Mouse (Mus musculus) forebrain, embryonic 12.5 days (tissue): ENCODE measurements around the gene Arpc5l. TPM values are rescaled to one million over a fixed set of nuclear protein-coding genes. Genes with fewer than 3 reads are reported as not detected.
A peak's percentile ranks its signal among the peaks of the same experiment; 100 is the strongest.

Experiments
- ATAC-seq: fragments of 200-750 bp; cut with Nextera tagmentation; 2 replicates; pipeline ENCODE4 v1.8.0; 2017; ENCODE audit warnings: moderate TSS enrichment; ENCODE audit not compliant: low FRiP score
- H3K27ac ChIP-seq: fragments of 300-500 bp; sonication (generic); 2 replicates; pipeline ENCODE4 v1.5.1; 2016; ENCODE audit warnings: mild to moderate bottlenecking
- H3K27me3 ChIP-seq: fragments of 300-500 bp; sonication (generic); 2 replicates; pipeline ENCODE4 v1.6.1; 2016; ENCODE audit warnings: mild to moderate bottlenecking
- H3K36me3 ChIP-seq: fragments of 300-500 bp; sonication (generic); replicated peaks from 2 replicates; pipeline ENCODE4 v1.6.1; 2016; ENCODE audit warnings: mild to moderate bottlenecking
- H3K4me1 ChIP-seq: fragments of 300-500 bp; sonication (generic); 2 replicates; pipeline ENCODE4 v1.6.1; 2016
- H3K4me2 ChIP-seq: fragments of 300-500 bp; sonication (generic); 2 replicates; pipeline ENCODE4 v1.6.1; 2016; ENCODE audit warnings: mild to moderate bottlenecking, moderate library complexity
- H3K4me3 ChIP-seq: fragments of 300-500 bp; sonication (generic); replicated peaks from 2 replicates; pipeline ENCODE4 v1.5.1; 2016; ENCODE audit warnings: mild to moderate bottlenecking
- H3K9ac ChIP-seq: fragments of 300-500 bp; sonication (generic); 2 replicates; pipeline ENCODE4 v1.6.1; 2016; ENCODE audit warnings: mild to moderate bottlenecking
- H3K9me3 ChIP-seq: fragments of 300-500 bp; sonication (generic); 2 replicates; pipeline ENCODE4 v1.6.1; 2016
- WGBS: fragments of 180-500 bp; shearing (Covaris S2); methylation state at CpG from one replicate; pipeline ENCODE4 v1.1.7; 2016; 5-methylcytosine and 5-hydroxymethylcytosine counted together
- polyA plus RNA-seq: library from polyadenylated mRNA; unstranded; fragments of >200 nt; fragmentation: Nextera tagmentation; extraction: Ambion mirVana; gene quantifications from 2 replicates; pipeline ENCODE4 v1.2.1, GENCODE M21; 2016

The Arpc5l gene
- 137 and 143 TPM in 2 replicates for polyA plus RNA-seq

GRCm38 (mm10) chr2:39004880-39005435, at the start of gene Arpc5l:
Gene Arpc5l (plus strand): TSS chr2:39005348.
- Histone ChIP-seq H3K9me3 (no peaks in the 10 kb centered on the region), H3K27me3 (no peaks in the 10 kb centered on the region), H3K9ac (peak within 1 kb of the TSS; percentile 89), H3K27ac (peak within 1 kb of the TSS; percentile 92), H3K36me3 (peaks cover 40% of the 10 kb centered on the region), H3K4me1 (peaks cover 48% of the 10 kb centered on the region), H3K4me3 (peak within 1 kb of the TSS; percentile 74), H3K4me2 (peak within 1 kb of the TSS; percentile 82)
- WGBS = under 1% methylated on average over 58 of the region's 58 CpGs
- ATAC-seq = peak; percentile 90

- no peaks in the 10 kb centered on the region for H3K36me3 ChIP-seq
- no peak overlapping the region for H3K9ac ChIP-seq
- no peak overlapping the region for H3K4me3 ChIP-seq
- WGBS = 79% methylated on average over 2 of the region's 2 CpGs
- no peak overlapping the region for H3K4me2 ChIP-seq
- no peak for ATAC-seq
- no peaks in the 10 kb centered on the region for H3K9me3 ChIP-seq
- no peaks in the 10 kb centered on the region for H3K4me1 ChIP-seq
- no peaks in the 10 kb centered on the region for H3K27me3 ChIP-seq
- H3K27ac ChIP-seq = no peak overlapping the region
These were observed 49.1 kb upstream of the Arpc5l start for GRCm38 (mm10) chr2:38956062-38956461.

GRCm38 (mm10) chr2:38957671-38958223, 47.4 kb upstream of the Arpc5l start:
- WGBS = 81% methylated on average over 5 of the region's 5 CpGs
- Histone ChIP-seq H3K4me1 (no peaks in the 10 kb centered on the region), H3K4me2 (no peak overlapping the region), H3K36me3 (no peaks in the 10 kb centered on the region), H3K4me3 (no peak overlapping the region), H3K9me3 (no peaks in the 10 kb centered on the region), H3K27me3 (no peaks in the 10 kb centered on the region), H3K27ac (no peak overlapping the region), H3K9ac (no peak overlapping the region)
- ATAC-seq = no peak

DNA sequence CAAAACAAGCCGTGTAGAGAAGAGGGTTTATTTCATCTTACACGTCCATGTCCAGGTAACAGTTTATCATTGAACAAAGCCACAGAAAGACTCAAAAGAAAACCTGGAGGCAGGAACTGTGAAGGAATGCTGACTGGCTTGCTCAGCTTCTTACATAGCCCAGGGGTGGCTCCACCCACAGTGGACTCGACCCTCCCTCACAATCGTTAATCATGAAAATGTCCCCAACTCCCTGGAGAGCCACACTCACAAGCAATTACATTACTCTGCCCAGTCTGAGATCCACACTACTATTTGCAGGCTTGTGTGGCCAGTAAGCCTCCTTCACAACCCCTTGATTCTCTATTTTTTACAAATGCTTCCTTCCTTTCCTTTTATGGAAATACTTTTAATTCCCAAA, 41.0 kb upstream of the Arpc5l start:
- H3K9me3 ChIP-seq = no peaks in the 10 kb centered on the region
- H3K4me1 ChIP-seq = no peaks in the 10 kb centered on the region
- WGBS = 57% methylated on average over 4 of the region's 4 CpGs
- H3K4me2 ChIP-seq = no peak overlapping the region
- no peak overlapping the region for H3K9ac ChIP-seq
- H3K36me3 ChIP-seq = no peaks in the 10 kb centered on the region
- H3K4me3 ChIP-seq = no peak overlapping the region
- ATAC-seq = no peak
- H3K27me3 ChIP-seq = no peaks in the 10 kb centered on the region
- no peak overlapping the region for H3K27ac ChIP-seq

DNA sequence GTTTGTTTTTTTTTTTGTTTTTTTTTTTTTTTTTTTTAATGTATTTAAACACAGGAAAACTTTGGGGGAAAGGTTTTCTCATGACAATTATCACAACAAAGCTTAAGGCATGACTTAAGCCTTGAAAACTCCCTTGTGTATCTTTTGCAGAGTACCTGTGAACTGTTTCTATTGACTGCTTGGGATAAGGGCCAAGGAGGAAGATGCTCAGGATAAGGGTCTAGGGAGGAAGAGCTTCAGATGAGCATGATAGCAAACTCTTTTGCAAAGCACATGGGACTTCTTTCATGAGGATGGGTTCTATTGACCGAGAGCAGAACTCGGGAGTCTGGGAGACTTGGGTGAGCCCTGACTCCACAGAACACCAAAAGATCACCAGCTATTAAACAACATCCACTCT, 35.5 kb upstream of the Arpc5l start:
- 92% methylated on average over 2 of the region's 2 CpGs for WGBS
- ATAC-seq = no peak
- H3K9me3 ChIP-seq = no peaks in the 10 kb centered on the region
- H3K4me2 ChIP-seq = no peak overlapping the region
- H3K4me1 ChIP-seq = no peaks in the 10 kb centered on the region; the same call in 1 of the 2 replicates
- H3K36me3 ChIP-seq = no peaks in the 10 kb centered on the region
- no peak overlapping the region for H3K27ac ChIP-seq
- no peak overlapping the region for H3K4me3 ChIP-seq
- H3K9ac ChIP-seq = no peak overlapping the region
- H3K27me3 ChIP-seq = no peaks in the 10 kb centered on the region

DNA sequence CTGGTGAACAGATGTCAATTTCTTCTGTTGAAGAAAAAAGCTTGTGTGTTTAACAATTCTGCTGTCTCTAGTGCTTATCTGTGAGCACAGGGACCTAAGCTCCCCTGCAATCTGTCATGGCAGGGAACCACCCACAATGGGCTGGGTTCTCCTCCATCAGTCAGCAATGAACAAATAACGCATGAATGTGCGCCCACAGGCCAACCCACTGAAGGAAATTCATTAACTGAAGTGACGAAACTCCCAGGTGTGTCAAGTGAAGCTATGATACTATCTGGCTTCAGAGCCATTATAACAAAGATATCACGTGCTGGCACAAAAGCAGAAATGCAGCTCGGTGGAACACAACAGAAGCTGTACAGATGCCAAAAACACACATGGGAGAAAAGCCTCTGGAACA, 35.1 kb upstream of the Arpc5l start:
- H3K4me3 ChIP-seq = no peak overlapping the region
- H3K9me3 ChIP-seq = no peaks in the 10 kb centered on the region
- no peak overlapping the region for H3K27ac ChIP-seq
- WGBS = 86% methylated on average over 5 of the region's 5 CpGs
- H3K4me2 ChIP-seq = no peak overlapping the region
- ATAC-seq = no peak
- no peaks in the 10 kb centered on the region for H3K27me3 ChIP-seq
- H3K36me3 ChIP-seq = no peaks in the 10 kb centered on the region
- no peaks in the 10 kb centered on the region; the same call in 1 of the 2 replicates for H3K4me1 ChIP-seq
- no peak overlapping the region for H3K9ac ChIP-seq

DNA sequence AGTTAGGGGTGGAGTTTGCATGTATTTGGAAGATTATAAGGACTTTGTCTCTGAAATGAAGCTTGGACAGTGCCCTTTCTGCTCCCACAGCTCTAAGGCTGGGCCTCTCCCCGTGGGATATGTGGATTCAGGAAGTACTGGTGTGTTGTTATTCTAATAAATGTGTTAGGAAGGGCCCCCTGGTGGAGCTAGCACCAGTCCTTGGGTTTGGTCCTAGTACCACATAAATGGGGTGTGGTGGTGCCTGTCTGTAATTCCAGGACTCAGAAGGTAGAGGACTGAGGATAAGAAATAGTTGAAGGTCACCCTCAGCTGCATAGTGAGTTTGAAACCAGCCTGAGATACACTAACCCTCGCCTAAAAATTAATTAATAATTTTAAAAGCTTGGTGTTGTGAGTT, 31.9 kb upstream of the Arpc5l start:
- H3K4me3 ChIP-seq = no peak overlapping the region
- no peaks in the 10 kb centered on the region for H3K36me3 ChIP-seq
- WGBS = 36% methylated on average over 2 of the region's 2 CpGs
- H3K9me3 ChIP-seq = no peaks in the 10 kb centered on the region
- ATAC-seq = no peak
- H3K27ac ChIP-seq = no peak overlapping the region
- H3K4me1 ChIP-seq = no peaks in the 10 kb centered on the region; the same call in 1 of the 2 replicates
- H3K27me3 ChIP-seq = no peaks in the 10 kb centered on the region
- no peak overlapping the region for H3K4me2 ChIP-seq
- no peak overlapping the region for H3K9ac ChIP-seq

- no peaks in the 10 kb centered on the region for H3K36me3 ChIP-seq
- H3K27ac ChIP-seq = no peak overlapping the region
- no peak overlapping the region for H3K4me2 ChIP-seq
- ATAC-seq = no peak
- H3K9me3 ChIP-seq = no peaks in the 10 kb centered on the region
- 91% methylated on average over 7 of the region's 7 CpGs for WGBS
- no peaks in the 10 kb centered on the region for H3K27me3 ChIP-seq
- no peaks in the 10 kb centered on the region; the same call in 1 of the 2 replicates for H3K4me1 ChIP-seq
- no peak overlapping the region for H3K9ac ChIP-seq
- H3K4me3 ChIP-seq = no peak overlapping the region
These were observed 31.4 kb upstream of the Arpc5l start for GRCm38 (mm10) chr2:38973701-38974100.

GRCm38 (mm10) chr2:38974171-38974570, 31.0 kb upstream of the Arpc5l start:
- 45% methylated on average over 2 of the region's 2 CpGs for WGBS

GRCm38 (mm10) chr2:38975181-38975580, 30.0 kb upstream of the Arpc5l start:
- Histone ChIP-seq H3K36me3 (no peaks in the 10 kb centered on the region), H3K4me1 (no peaks in the 10 kb centered on the region; the same call in 1 of the 2 replicates), H3K27ac (no peak overlapping the region), H3K4me2 (no peak overlapping the region), H3K9ac (no peak overlapping the region), H3K4me3 (no peak overlapping the region), H3K27me3 (no peaks in the 10 kb centered on the region), H3K9me3 (no peaks in the 10 kb centered on the region)
- 88% methylated on average over 3 of the region's 3 CpGs for WGBS
- no peak for ATAC-seq

More at GRCm38 (mm10) chr2:38974171-38974570, 31.0 kb upstream of the Arpc5l start:
- no peak for ATAC-seq
- Histone ChIP-seq H3K4me2 (no peak overlapping the region), H3K9me3 (no peaks in the 10 kb centered on the region), H3K27me3 (no peaks in the 10 kb centered on the region), H3K4me3 (no peak overlapping the region), H3K36me3 (no peaks in the 10 kb centered on the region), H3K4me1 (no peaks in the 10 kb centered on the region; the same call in 1 of the 2 replicates), H3K9ac (no peak overlapping the region), H3K27ac (no peak overlapping the region)

- Histone ChIP-seq H3K4me1 (no peaks in the 10 kb centered on the region; the same call in 1 of the 2 replicates), H3K27ac (no peak overlapping the region), H3K36me3 (no peaks in the 10 kb centered on the region), H3K4me2 (no peak overlapping the region), H3K27me3 (no peaks in the 10 kb centered on the region), H3K9ac (no peak overlapping the region), H3K4me3 (no peak overlapping the region), H3K9me3 (no peaks in the 10 kb centered on the region)
- WGBS = 83% methylated on average over 21 of the region's 21 CpGs
- ATAC-seq = no peak
These were observed 29.0 kb upstream of the Arpc5l start for GRCm38 (mm10) chr2:38975941-38976805.

GRCm38 (mm10) chr2:38977837-38978236, 27.3 kb upstream of the Arpc5l start:
- Histone ChIP-seq H3K9ac (no peak overlapping the region), H3K27ac (no peak overlapping the region)
- WGBS = 74% methylated on average over 4 of the region's 4 CpGs

More at GRCm38 (mm10) chr2:38977837-38978236, 27.3 kb upstream of the Arpc5l start:
- H3K4me1 ChIP-seq = no peaks in the 10 kb centered on the region; the same call in 1 of the 2 replicates
- no peak for ATAC-seq
- H3K4me2 ChIP-seq = no peak overlapping the region
- H3K36me3 ChIP-seq = no peaks in the 10 kb centered on the region
- H3K4me3 ChIP-seq = no peak overlapping the region
- no peaks in the 10 kb centered on the region for H3K27me3 ChIP-seq
- H3K9me3 ChIP-seq = no peaks in the 10 kb centered on the region
